Mouse (Mus musculus) spleen, adult 2 months (tissue): ENCODE measurements at regions not wholly inside any gene's neighbourhood (a gene's known extent, or its start where the extent isn't known, plus 50 kb on each side); places are given as distances from the start of the nearest gene placed in this dataset.

Experiments
- CTCF ChIP-seq: fragments of 200-500 bp; IDR thresholded peaks from 2 replicates; pipeline ENCODE4 v1.5.1; 2011; ENCODE audit warnings: mild to moderate bottlenecking, inconsistent platforms; ENCODE audit not compliant: insufficient read depth, insufficient read length, insufficient replicate concordance; ENCODE audit errors: extremely low read depth
- POLR2A ChIP-seq: fragments of 200-500 bp; IDR thresholded peaks from 2 replicates; pipeline ENCODE4 v1.6.1; 2011; ENCODE audit warnings: low read depth, low read length, inconsistent platforms

GRCm38 (mm10) chr3:99674145-99674544, 211.1 kb upstream of the Spag17 start:
- TF ChIP-seq POLR2A (no peak), CTCF (no peak)
